Mouse (Mus musculus): ENCODE results near the gene Dgkz. TPM values are rescaled to one million over a fixed set of nuclear protein-coding genes. Genes with fewer than 3 reads are reported as not detected.

The Dgkz gene
- total RNA-seq (2021) = 10 to 100 TPM; 37.7 to 46.9 TPM

- no peak for DNase-seq (ENCODE audit: low spot score)
- intact Hi-C loops (cut with DNase I) = no loop called here
These were observed at the start of gene Dgkz for GRCm38 (mm10) chr2:91975581-91976541. Gene Dgkz, minus strand, starts transcription at chr2:91975864.

- intact Hi-C loops (cut with DNase I) = loop anchor here (2.0 kb wide), 1 partner anchor 16 kb away; no protein-coding TSS in a partner anchor
These were observed 49.5 kb upstream of the Dgkz start for GRCm38 (mm10) chr2:92025202-92025601.

GRCm38 (mm10) chr2:92024274-92024672, 48.6 kb upstream of the Dgkz start, which contains the start of gene Creb3l1:
Gene Creb3l1, minus strand, starts transcription at chr2:92024502.
- intact Hi-C loops (cut with DNase I) = loop anchor here (2.0 to 5.0 kb wide), 2 partner anchors 15 to 37 kb away; no protein-coding TSS in a partner anchor

More at GRCm38 (mm10) chr2:92025202-92025601, 49.5 kb upstream of the Dgkz start:
- DNase-seq (ENCODE audit: low spot score) = no peak

GRCm38 (mm10) chr2:92023362-92024273, 48.0 kb upstream of the Dgkz start:
- no peak for DNase-seq (ENCODE audit: low spot score)
- intact Hi-C loops (cut with DNase I) = loop anchor here (2.0 to 5.0 kb wide), 3 partner anchors 15 to 36 kb away; no protein-coding TSS in a partner anchor

More at GRCm38 (mm10) chr2:92024274-92024672, 48.6 kb upstream of the Dgkz start, which contains the start of gene Creb3l1:
- DNase-seq (ENCODE audit: low spot score) = peak; percentile 65

- DNase-seq (ENCODE audit: low spot score) = no peak
- intact Hi-C loops (cut with DNase I) = loop anchor here (5.0 kb wide), 1 partner anchor 33 kb away; no protein-coding TSS in a partner anchor
These were observed 45.1 kb upstream of the Dgkz start for GRCm38 (mm10) chr2:92020676-92021265.

- intact Hi-C loops (cut with DNase I) = no loop called here
- DNase-seq (ENCODE audit: low spot score) = no peak
These were observed 41.8 kb upstream of the Dgkz start for GRCm38 (mm10) chr2:92017440-92017839.

GRCm38 (mm10) chr2:92016981-92017380, 41.3 kb upstream of the Dgkz start:
- peak; percentile 71 for DNase-seq (ENCODE audit: low spot score)
- intact Hi-C loops (cut with DNase I) = no loop called here

- no peak for DNase-seq (ENCODE audit: low spot score)
- intact Hi-C loops (cut with DNase I) = no loop called here
These were observed 39.2 kb upstream of the Dgkz start for GRCm38 (mm10) chr2:92014891-92015290.

GRCm38 (mm10) chr2:92014248-92014647, 38.6 kb upstream of the Dgkz start:
- intact Hi-C loops (cut with DNase I) = no loop called here
- no peak for DNase-seq (ENCODE audit: low spot score)

- DNase-seq (ENCODE audit: low spot score) = peak; percentile 63
- intact Hi-C loops (cut with DNase I) = no loop called here
These were observed 37.2 kb upstream of the Dgkz start for GRCm38 (mm10) chr2:92012768-92013445.

- intact Hi-C loops (cut with DNase I) = no loop called here
- no peak for DNase-seq (ENCODE audit: low spot score)
These were observed 36.0 kb upstream of the Dgkz start for GRCm38 (mm10) chr2:92011424-92012353.

GRCm38 (mm10) chr2:92008623-92009404, 33.1 kb upstream of the Dgkz start:
- intact Hi-C loops (cut with DNase I) = loop anchor here (2.0 to 5.0 kb wide), 2 partner anchors 16 to 173 kb away; partner anchors contain the start of gene Creb3l1
- DNase-seq (ENCODE audit: low spot score) = no peak

- DNase-seq (ENCODE audit: low spot score) = peak; percentile 96
- intact Hi-C loops (cut with DNase I) = loop anchor here (1.0 to 5.0 kb wide), 3 partner anchors 17 to 174 kb away; partner anchors contain the start of gene Creb3l1
These were observed 32.4 kb upstream of the Dgkz start for GRCm38 (mm10) chr2:92007933-92008622.

GRCm38 (mm10) chr2:92006983-92007921, 31.6 kb upstream of the Dgkz start:
- peak; percentile 47 for DNase-seq (ENCODE audit: low spot score)
- intact Hi-C loops (cut with DNase I) = loop anchor here (1.0 to 5.0 kb wide), 2 partner anchors 49 to 175 kb away; no protein-coding TSS in a partner anchor

- intact Hi-C loops (cut with DNase I) = loop anchor here (5.0 kb wide), 1 partner anchor 176 kb away; no protein-coding TSS in a partner anchor
- DNase-seq (ENCODE audit: low spot score) = no peak
These were observed 30.8 kb upstream of the Dgkz start for GRCm38 (mm10) chr2:92006491-92006890.
